Mouse (Mus musculus): Measurements from ENCODE around the gene Mip. TPM values are rescaled to one million over a fixed set of nuclear protein-coding genes. Genes with fewer than 3 reads are reported as not detected.
"Not testable (repeated sequence)": the region's sequence is repeated elsewhere in the genome, so short reads cannot be mapped to it uniquely, and the experiment has no call there.

The Mip gene
- polyA plus RNA-seq, 1 experiment from 2014 or later: 0.24 TPM

DNA sequence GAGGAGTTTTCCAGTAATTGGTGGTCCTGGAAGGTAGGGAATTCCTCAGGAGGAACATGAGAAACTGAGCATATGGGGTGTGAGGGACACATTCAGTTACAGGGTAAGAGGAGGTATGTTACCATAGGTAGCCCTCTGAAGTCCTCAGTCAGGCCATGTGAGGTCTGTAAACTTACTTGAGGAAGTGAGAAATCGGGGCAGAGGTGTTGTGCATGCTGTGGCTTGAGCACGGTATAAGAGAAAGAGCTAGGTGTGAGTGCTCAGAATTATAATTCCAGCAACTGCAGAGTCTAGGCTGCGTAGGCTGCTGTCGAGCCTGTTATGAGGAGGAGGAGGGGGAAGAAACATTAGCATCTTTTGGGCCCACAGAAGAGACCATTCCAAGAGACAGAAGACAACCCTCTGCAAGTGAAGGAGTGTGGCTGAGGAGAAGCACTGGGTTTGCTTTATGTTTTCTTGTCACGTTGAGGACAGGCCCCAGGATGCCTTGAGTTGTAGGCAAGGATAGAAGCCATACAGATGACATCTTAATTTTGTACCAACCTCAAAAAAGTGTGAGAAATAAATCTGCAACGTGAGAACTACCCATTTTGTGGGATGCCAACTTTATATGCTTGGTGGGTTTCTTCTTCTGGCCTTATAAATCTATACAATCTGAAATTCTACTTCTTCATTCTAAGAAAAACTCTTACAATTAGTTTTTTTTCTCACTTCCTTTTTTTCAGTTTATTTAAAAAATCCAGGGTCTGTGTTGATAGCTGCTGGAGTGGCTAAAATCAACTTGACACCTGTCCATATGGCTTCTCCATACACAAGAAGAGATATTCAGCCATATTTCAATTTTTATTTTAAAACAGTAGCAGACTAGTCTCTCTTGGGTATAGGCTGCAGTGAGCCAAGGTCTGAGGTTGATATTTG lies 38.0 kb downstream of the Mip start:
- H3K4me3 ChIP-seq: no peak overlapping the region
- 85% methylated on average over 6 of the region's 6 CpGs for WGBS
- no peaks in the 10 kb centered on the region for H3K27me3 ChIP-seq (ENCODE audit: insufficient read depth, poor library complexity, severe bottlenecking)
- no peaks in the 10 kb centered on the region for H3K9me3 ChIP-seq
- DNase-seq (ENCODE audit: low spot score): no peak
- no peaks in the 10 kb centered on the region for H3K4me1 ChIP-seq (replicated peaks)
- H3K36me3 ChIP-seq: no peaks in the 10 kb centered on the region
- no peak overlapping the region for H3K27ac ChIP-seq

DNA sequence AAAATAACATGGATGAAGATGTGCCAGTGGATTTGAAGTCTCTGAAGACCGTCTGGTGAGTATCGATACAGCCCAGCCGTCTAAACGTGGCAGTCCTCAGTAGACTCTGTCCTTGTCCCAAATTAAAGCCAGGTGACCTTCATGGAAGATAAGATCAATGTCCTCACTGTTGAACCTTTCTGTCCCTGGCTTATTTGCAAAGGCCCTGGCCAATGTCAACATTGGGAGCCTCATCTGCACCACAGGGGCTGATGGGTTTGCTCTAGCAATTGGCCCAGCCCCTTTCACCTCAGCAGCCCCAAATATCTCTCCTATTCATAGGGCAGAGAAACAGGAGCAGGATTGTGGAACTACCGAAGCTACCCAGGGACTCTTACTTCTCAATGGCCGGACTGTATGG lies 42.7 kb downstream of the Mip start, which contains the start of gene Apof:
Apof (plus strand) TSS at position 301 of the 400 bp plus-strand sequence.
- H3K27me3 ChIP-seq (ENCODE audit: insufficient read depth, poor library complexity, severe bottlenecking): no peaks in the 10 kb centered on the region
- peaks cover 4% of the 10 kb centered on the region; the same call in 1 of the 2 replicates for H3K36me3 ChIP-seq
- no peak within 1 kb of the TSS for H3K4me3 ChIP-seq
- 80% methylated on average over 6 of the region's 6 CpGs for WGBS
- 0 out of 2 replicates have a peak, but pooled peaks cover 14% of the 10 kb centered on the region for H3K4me1 ChIP-seq (replicated peaks)
- DNase-seq (ENCODE audit: low spot score): no peak
- no peaks in the 10 kb centered on the region for H3K9me3 ChIP-seq
- 0 out of 2 replicates have a peak within 1 kb of the TSS, but pooled peaks have one; percentile 24 for H3K27ac ChIP-seq

DNA sequence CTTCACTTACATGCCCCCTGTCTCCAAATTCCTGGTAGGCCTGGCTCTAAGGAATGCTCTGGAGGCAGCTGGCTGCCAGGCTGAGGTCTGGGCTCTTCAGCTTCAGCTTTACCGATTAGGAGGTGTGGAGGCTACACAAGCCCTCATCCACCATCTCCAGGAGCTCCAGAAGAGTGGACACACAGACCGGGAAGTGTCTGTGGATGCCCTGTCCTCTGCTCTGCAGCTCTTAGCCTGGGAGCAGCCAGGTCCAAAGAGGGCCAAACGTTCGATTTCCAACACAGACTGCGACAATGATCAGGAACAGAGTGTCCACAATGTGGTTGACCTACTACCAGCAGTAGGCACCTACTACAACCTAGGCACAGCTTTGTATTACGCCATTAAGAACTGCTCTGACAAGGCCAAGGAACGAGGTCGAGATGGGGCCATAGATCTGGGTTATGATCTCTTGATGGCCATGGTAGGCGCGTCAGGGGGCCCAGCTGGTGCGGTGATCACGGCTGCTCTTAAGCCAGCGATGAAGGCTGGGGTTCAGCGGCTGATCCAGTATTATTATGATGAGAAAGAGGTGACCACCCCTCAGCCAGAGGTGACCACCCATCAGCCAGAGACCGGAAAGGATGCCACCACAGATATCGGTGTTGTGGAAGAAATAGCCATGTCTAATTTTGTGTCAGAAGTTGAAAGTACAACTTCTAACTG lies 43.7 kb downstream of the Mip start:
- H3K9me3 ChIP-seq: no peaks in the 10 kb centered on the region
- H3K4me1 ChIP-seq (replicated peaks): 0 out of 2 replicates have a peak, but pooled peaks cover 14% of the 10 kb centered on the region
- 89% methylated on average over 16 of the region's 16 CpGs for WGBS
- H3K27me3 ChIP-seq (ENCODE audit: insufficient read depth, poor library complexity, severe bottlenecking): no peaks in the 10 kb centered on the region
- peak overlapping the region; percentile 80; the same call in 1 of the 2 replicates for H3K4me3 ChIP-seq
- H3K27ac ChIP-seq: 0 out of 2 replicates have a peak overlapping the region, but pooled peaks have one; percentile 90
- no peak for DNase-seq (ENCODE audit: low spot score)
- H3K36me3 ChIP-seq: peaks cover 4% of the 10 kb centered on the region; the same call in 1 of the 2 replicates

DNA sequence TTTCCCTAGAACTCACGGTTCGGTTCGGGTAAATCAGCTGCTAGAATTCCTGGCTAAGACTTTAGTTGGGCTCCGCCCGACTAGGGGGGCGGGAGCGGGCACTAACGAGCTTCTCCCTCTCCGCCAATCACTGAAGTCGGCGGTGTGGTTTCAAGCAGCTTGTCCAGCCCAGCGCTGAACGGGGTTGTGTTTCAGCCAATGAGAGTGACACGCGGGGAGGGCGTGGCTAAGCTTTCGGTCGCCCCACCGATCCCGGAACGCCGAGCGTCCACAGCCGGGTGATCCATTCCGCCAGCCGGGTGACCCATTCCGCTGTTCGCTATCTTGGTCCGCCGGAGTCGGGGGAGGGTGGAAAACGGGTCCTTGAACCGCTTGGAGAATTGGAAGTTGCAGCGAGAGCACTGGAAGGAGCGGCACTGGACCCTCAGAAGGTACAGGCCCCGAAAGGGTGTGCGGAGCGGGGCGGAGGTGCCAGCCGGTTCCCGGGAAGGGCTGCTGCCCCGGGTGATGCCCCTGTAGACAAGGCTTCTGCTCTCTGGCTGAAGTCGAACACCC lies 44.7 kb downstream of the Mip start, which contains the start of gene Stat2:
Stat2 (plus strand) TSS at position 273 of the 555 bp plus-strand sequence.
- WGBS: under 1% methylated on average over 43 of the region's 43 CpGs
- Histone ChIP-seq H3K27me3 (ENCODE audit: insufficient read depth, poor library complexity, severe bottlenecking) (no peaks in the 10 kb centered on the region), H3K9me3 (no peaks in the 10 kb centered on the region), H3K4me1 (replicated peaks) (0 out of 2 replicates have a peak, but pooled peaks cover 14% of the 10 kb centered on the region), H3K36me3 (peaks cover 4% of the 10 kb centered on the region; the same call in 1 of the 2 replicates), H3K4me3 (peak within 1 kb of the TSS; percentile 80), H3K27ac (peak within 1 kb of the TSS; percentile 90)
- DNase-seq (ENCODE audit: low spot score): peak; percentile 96

DNA sequence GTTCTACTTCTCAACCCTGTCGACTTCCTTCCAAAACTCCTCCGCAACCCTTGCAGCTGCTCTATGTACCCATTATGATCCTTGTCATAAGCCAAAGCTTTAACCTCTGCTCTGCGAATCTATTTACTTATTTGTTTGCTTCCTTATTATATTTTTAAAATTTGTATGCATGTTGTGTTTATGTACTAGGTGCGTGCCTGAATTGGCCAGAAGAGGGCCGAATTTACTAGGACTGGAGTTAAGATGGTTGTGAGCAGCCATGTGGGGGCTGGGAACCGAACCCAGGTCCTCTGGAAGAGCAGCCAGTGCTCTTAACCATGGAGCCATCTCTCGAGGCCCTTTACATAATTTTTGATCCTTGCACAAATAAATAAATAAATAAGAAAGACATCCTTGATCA lies 45.2 kb downstream of the Mip start:
- peak overlapping the region; percentile 90 for H3K27ac ChIP-seq
- 44% methylated on average over 7 of the region's 7 CpGs for WGBS
- H3K27me3 ChIP-seq (ENCODE audit: insufficient read depth, poor library complexity, severe bottlenecking): no peaks in the 10 kb centered on the region
- peaks cover 4% of the 10 kb centered on the region; the same call in 1 of the 2 replicates for H3K36me3 ChIP-seq
- no peak for DNase-seq (ENCODE audit: low spot score)
- H3K4me3 ChIP-seq: peak overlapping the region; percentile 80
- 0 out of 2 replicates have a peak, but pooled peaks cover 14% of the 10 kb centered on the region for H3K4me1 ChIP-seq (replicated peaks)
- H3K9me3 ChIP-seq: no peaks in the 10 kb centered on the region

DNA sequence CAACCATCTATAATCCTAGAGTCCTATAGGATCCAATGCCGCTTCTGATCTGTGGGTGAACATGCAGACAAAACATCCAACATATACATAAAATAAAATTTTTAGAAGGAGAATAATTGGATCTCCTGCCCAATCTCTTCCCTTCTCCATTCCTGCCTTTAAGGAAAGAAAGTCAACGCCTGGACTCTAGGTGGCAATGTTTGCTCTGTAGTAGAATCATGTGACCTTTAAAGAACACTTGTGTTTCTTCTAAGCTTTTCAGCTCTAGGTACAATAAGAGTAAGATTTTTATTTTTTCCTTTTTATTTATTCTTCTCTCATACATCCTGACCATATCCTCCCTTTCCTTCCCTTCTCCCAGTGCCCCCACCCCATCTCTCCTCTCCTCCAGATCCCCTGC lies 46.2 kb downstream of the Mip start:
- Histone ChIP-seq H3K9me3 (no peaks in the 10 kb centered on the region), H3K4me3 (no peak overlapping the region), H3K27ac (no peak overlapping the region), H3K4me1 (replicated peaks) (0 out of 2 replicates have a peak, but pooled peaks cover 14% of the 10 kb centered on the region), H3K27me3 (ENCODE audit: insufficient read depth, poor library complexity, severe bottlenecking) (no peaks in the 10 kb centered on the region), H3K36me3 (peaks cover 11% of the 10 kb centered on the region)
- whole genome bisulfite sequencing: 68% methylated on average over 2 of the region's 2 CpGs
- DNase-seq (ENCODE audit: low spot score): no peak

DNA sequence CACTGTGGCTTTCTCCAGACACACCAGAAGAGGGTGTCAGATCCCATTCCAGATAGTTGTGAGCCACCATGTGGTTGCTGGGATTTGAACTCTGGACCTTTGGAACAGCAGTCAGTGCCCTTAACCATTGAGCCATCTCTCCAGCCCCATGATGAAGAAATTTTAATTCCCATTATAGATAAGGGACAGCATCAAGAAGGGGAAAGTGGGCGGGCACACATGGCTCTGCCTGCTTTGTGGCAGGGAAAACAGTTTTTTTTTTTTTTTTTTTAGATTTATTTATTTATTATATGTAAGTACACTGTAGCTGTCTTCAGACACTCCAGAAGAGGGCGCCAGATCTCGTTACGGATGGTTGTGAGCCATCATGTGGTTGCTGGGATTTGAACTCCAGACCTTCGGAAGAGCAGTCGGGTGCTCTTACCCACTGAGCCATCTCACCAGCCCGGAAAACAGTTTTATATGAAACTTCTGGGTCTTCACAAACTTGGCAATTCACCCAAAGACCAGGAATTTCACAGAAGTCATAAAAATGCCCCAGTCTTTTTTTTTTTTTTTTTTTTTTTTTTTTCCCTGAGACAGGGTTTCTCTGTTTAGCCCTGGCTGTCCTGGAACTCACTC lies 47.3 kb downstream of the Mip start:
- H3K27me3 ChIP-seq (ENCODE audit: insufficient read depth, poor library complexity, severe bottlenecking); H3K4me3 ChIP-seq; DNase-seq (ENCODE audit: low spot score); H3K9me3 ChIP-seq; H3K27ac ChIP-seq: not testable (repeated sequence)
- 72% methylated on average over 7 of the region's 7 CpGs for WGBS
- 0 out of 2 replicates have a peak, but pooled peaks cover 14% of the 10 kb centered on the region for H3K4me1 ChIP-seq (replicated peaks)
- peaks cover 20% of the 10 kb centered on the region for H3K36me3 ChIP-seq

DNA sequence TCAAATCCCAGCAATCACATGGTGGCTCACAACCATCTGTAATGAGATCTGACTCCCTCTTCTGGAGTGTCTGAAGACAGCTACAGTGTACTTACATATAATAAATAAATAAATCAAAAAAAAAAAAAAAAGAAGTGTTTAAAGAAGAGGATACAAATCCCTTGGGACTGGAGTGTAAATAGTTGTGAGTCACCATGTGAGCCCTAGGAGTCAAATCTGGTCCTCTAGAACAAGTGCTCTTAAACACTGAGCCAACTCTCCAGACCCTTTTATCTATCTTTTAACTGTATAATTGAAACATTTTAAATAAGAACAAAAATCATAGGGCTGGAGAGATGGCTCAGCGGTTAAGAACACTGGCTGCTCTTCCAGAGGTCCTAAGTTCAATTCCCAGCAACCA lies 49.7 kb downstream of the Mip start:
- H3K27ac ChIP-seq; H3K4me3 ChIP-seq; H3K27me3 ChIP-seq (ENCODE audit: insufficient read depth, poor library complexity, severe bottlenecking); DNase-seq (ENCODE audit: low spot score); H3K4me1 ChIP-seq (replicated peaks); H3K9me3 ChIP-seq: not testable (repeated sequence)
- WGBS: 90% methylated on average over 1 of the region's 1 CpGs
- H3K36me3 ChIP-seq: peaks cover 40% of the 10 kb centered on the region

DNA sequence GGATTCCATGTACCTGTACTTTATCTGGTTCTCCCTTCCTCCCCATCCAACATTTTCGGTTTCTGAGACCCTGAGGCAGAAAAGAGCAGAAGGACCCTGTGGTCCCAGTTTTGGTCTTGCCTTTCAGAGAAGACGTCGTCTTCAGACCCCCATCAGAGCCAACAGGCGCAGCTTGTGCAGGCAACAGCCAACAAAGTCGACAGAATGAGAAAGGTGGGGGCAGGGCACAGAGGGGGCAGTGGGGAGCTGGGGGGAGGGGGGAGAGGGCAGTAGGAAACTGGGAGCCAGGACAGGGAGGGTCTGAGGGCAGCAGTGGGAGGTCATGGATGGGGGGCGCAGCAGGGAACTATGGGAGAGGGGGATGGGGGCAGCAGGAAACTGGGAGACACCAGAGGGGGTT lies 52.5 kb downstream of the Mip start:
- Histone ChIP-seq H3K9me3 (no peaks in the 10 kb centered on the region), H3K4me1 (replicated peaks) (0 out of 2 replicates have a peak, but pooled peaks cover 5% of the 10 kb centered on the region), H3K4me3 (no peak overlapping the region), H3K36me3 (peaks cover 63% of the 10 kb centered on the region), H3K27ac (no peak overlapping the region), H3K27me3 (ENCODE audit: insufficient read depth, poor library complexity, severe bottlenecking) (no peaks in the 10 kb centered on the region)
- DNase-seq (ENCODE audit: low spot score): no peak
- 54% methylated on average over 6 of the region's 6 CpGs for WGBS

DNA sequence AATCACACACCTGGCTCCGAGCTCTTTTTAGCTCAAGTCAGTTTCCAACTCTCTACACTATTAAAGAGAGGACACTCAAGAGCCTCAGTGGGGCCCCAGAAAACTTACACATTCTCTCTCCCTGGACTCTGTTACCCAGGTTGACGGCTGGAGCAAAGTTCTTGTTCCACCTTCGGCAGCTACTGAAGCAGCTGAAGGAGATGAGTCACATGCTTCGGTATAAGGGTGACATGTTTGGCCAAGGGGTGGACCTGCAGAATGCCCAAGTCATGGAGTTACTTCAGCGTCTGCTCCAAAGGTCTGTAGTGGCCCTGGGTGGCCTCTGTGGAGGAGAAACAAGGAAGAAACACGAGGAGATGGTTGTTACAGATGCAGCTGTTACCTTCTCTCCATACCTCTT lies 55.3 kb downstream of the Mip start:
- 90% methylated on average over 6 of the region's 6 CpGs for WGBS
- Histone ChIP-seq H3K4me1 (replicated peaks) (peaks cover 5% of the 10 kb centered on the region; the same call in 1 of the 2 replicates), H3K27me3 (ENCODE audit: insufficient read depth, poor library complexity, severe bottlenecking) (no peaks in the 10 kb centered on the region), H3K9me3 (no peaks in the 10 kb centered on the region), H3K27ac (no peak overlapping the region), H3K36me3 (peaks cover 90% of the 10 kb centered on the region), H3K4me3 (no peak overlapping the region)
- no peak for DNase-seq (ENCODE audit: low spot score)
